Mouse (Mus musculus): ENCODE data around the gene Baat.
"Not testable (repeated sequence)": the region's sequence is repeated elsewhere in the genome, so short reads cannot be mapped to it uniquely, and the experiment has no call there.

Gene Baat

DNA sequence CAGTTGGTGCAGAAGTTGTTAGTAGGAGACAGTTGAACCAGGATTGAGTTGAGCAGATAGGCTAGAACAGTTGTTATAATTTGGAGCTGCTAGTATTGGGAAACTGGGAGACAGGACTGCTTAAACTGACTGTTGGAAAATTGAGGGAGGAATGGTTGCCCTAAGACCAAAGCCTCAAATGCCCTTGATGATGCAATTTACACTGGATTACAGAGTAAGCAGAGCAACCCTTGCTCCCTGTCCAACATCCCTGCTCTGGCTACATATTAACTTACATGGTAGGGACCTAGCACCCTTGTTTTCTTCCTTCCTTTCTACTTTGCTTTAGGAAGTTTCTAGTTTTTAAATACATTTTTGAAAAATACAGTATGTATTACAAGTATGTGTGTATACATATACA, 20.9 kb downstream of the Baat start:
- no peak for DNase-seq (ENCODE audit: low spot score)

DNA sequence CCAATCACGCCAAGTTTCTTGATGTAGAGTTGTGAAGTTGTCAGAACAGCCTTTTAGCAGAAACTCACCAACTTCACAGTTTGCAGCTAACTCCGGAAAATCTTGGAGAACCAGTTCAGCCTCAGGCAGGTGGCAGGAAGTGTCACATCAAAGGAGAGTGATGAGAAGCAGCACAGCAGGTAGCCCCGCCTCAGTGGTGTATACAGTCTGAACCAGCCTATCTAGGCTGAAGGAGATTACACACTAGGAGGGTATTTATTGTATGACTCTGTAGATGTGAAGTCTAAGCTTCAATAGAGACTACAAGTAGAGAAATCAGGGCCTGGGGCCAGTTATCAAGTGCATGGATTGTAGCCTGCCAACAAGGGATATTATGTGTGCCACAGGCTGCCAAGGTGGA, 25.5 kb downstream of the Baat start:
- no peak for DNase-seq (ENCODE audit: low spot score)

DNA sequence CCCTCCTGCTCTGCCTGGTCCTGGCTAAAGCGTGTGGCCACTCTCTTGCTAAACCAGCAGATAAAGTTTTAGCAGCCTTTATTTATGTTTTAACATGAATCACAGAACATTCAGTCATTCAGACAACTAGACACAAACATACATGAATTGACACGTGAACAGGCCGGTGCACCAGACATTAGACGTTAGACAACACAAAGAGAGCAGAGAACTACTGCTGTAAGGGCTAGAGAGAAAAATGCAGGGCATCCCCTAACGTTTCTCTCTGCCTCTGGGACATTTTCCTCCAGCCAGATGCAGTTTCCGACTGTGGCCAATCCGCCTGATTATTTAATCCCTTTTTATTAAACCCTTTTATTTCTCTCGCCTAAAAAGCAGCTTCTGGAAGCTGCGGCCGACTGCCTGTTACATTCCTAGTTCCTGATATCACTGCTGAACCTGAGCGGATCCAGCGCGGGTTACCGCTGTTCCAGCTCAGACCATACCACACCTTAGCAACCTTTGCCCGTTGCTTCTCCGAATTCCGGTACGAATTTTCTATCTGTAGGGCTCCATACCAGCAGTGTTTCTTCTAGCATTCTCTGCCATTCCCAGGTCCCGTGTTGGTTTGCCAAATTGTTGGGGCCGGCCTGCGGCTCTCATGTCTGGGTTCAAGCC, 26.1 kb downstream of the Baat start:
- no peak for DNase-seq (ENCODE audit: low spot score)

DNA sequence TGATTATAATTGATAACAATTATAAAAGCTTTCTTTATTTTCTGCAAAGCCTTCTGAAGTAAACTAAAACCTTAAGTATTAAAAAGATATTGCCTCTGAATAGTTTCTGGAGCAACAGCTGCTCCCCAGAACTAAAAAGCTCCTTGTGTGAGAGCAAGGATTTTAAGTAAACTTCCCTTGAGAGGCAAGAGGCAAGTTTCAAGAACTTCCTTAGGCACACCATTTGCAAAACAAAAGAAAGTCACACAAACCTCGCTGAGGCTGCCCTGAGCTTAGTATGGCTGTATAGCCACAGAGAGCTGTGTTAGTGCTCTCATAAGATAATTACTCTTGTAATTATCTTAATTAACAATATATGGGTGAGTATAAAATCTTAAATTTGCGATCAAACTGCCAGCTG, 27.3 kb downstream of the Baat start:
- DNase-seq (ENCODE audit: low spot score): not testable (repeated sequence)

DNA sequence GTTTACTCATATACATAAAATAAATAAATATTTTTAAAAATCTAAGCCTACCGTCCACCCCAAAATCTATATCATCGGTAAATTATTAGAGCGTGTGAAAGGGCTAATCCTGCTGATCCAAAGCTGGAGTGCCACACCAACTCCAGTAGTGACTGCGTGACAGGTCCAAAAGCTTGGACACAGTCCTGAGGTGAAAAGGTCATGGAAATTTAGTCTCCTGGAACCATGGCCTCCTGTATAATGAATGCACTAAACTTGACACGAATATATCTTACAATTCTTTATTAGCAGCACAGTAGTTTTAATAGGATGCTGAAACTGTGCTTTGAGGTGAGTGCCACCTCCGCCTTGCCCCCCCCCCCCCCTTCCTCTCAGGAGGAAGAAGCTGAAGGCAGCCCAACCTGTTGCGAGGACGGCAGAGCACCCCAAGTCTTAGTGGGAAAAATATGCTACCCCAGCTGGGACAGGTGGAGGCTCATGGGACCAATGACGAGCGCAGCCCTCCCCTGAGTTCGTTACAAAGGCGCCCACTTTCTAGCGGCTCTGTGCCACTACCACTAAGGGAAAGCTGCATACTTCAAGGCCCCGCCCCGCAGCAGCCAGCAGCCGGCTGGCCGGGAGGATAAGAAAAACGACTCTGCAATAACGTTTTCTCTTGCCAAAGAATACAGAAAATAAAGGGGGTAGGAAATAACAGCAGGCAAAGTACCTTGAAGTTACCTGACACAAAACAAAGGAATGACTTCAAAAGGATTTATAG, 28.1 kb downstream of the Baat start:
- DNase-seq (ENCODE audit: low spot score): no peak

DNA sequence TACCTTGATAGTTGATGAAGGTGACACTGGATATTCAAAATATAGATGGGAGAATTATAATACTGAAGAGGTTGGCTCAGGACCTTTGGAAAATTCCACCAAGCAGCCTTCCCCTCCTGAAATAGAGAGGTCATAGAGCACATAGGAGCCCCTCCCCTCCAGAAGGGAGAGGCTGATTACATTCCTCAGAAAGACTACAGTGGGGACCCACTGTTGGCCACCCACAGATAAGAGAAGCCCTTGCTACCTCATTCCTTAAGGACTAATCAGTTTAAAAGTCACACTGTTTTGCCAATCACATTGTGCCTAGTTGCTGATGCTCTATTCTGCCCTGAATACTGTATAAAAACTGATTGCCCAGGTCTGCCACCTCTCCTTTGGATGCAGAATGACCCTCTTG, 31.8 kb downstream of the Baat start:
- no peak for DNase-seq (ENCODE audit: low spot score)

DNA sequence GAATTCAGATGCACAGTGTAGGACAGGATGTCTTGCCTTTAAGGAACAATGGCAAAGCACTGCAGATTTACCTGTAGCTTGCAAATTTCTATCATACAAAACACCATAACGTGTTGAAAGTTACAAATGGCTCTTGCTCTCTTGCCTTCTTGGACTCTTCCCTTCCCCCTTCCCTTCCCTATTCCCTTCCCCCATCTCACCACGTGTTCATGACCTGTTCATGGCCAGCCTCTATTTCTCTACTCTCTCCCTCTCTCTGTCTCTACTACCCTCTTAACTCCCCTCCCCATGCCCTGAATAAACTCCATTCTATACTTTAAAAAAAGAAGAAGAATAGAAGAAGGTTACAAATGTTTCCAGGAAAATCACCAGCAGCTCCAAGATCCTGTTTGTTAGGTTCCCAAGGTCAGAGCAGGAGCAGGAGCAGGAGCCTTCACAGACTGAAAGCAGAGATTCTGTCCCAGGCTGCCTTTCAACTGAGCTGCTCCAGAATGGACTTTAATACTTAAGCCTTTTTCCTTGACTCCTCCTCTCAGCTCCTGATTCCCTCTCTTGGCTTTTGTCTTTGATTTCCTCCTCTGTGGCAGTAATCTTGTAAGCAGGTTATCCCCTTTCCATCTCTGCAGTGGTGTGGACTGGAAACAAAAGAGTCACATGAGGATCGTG, 32.8 kb downstream of the Baat start, which contains the start of gene Acnat1:
Acnat1 (minus strand) TSS at position 478 of the 666 bp plus-strand sequence.
- no peak for DNase-seq (ENCODE audit: low spot score)

DNA sequence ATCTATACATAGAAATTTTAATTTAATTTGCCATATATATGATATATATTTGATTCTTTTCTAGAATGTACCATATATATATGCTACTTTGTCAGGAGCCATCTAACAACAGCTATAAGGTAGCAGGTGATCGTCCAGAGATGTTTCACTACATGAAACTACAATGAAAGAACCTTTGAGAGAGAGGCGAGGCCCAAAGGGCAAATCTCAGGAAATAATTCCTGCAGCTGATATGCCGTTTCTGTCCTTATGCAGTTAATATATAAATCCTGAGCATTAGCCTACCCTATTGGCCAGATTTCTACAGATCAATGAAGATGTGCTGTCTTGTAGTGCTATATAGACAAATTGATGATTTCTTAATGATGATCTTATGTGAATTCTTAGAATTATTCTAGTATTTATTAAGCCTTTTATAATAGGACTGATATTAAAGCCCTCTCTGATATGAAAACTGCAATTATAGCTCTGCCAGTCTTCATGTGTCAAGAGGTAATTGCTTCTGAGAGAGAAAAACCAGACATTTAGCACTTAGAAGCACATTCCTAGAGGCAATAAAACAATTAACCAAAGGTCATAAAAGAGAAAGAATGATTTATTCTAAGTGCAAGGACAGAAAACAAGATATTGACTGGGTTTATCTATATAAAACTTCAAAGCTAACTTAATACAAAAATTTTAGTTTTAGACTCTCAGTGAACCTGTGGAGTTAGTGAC, 36.8 kb downstream of the Baat start:
- no peak for DNase-seq (ENCODE audit: low spot score)

DNA sequence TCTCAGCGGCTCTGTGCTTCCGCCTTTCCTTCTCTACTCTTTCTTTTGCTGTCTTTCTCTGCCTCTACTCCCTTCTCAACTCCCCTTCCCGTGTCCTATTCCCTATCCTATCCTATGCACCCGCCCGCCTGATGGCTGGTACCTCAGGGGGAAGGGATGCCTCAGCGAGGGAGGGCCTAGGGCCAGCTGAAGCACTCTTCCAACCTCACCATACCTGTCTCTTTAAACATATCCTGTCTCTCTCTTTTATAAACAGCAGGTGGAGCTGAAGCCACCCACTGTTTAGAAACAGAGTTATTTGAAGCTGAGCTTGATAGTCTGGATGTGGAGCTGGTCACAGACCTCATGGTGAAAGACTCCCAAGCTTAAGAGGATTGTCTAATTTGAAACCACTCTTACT, 39.0 kb downstream of the Baat start:
- DNase-seq (ENCODE audit: low spot score): no peak

DNA sequence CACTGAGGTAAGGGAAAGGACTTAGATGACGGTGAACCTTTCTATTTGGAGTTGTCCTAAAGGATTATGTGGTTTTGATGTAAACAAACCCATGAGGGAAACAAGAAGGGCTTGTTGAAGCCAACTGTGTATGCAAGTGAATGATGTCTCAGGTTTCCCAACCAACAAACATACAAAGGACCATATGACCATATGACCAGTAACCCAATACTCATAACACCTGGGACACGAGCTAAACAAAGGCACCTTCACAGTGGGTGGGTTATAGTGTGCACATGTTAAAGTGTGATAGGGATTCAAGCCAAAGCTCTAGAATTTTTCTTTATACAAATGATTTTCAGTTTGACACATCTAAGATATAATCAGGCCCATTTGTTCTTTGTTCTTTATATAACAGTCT, 50.2 kb downstream of the Baat start:
- DNase-seq (ENCODE audit: low spot score): no peak

DNA sequence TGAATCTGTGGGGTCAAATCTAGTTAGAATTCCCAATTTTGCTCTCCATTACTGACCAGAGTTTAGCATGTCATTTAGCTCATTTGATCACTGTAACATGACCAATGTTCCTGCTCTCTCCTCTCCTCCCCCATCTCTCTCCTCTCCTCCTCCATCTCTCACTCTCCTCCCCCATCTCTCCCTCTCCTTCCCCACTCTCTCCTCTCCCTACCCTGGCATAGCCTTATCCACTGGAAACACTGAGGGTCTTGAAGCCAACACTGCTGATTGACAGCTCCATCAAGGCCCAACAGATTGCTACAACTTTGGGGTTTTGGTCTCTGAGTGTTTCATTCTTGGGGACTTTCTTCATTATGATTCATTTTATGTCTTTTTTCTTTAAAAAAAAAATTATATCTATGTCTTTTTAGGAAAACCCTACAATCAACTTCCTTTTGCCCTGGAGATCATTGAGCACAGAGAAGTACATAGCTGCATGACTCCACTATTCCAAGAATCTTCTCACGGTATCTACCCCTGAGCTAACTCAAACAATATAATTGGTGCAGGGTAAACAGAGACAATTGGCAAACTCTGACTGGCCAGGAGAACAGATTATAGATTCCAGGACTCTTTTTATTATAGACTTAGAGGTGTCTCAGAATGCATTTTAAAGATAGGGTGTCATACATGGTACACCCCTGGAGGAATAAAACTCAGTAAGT, 54.4 kb downstream of the Baat start:
- DNase-seq (ENCODE audit: low spot score): no peak

DNA sequence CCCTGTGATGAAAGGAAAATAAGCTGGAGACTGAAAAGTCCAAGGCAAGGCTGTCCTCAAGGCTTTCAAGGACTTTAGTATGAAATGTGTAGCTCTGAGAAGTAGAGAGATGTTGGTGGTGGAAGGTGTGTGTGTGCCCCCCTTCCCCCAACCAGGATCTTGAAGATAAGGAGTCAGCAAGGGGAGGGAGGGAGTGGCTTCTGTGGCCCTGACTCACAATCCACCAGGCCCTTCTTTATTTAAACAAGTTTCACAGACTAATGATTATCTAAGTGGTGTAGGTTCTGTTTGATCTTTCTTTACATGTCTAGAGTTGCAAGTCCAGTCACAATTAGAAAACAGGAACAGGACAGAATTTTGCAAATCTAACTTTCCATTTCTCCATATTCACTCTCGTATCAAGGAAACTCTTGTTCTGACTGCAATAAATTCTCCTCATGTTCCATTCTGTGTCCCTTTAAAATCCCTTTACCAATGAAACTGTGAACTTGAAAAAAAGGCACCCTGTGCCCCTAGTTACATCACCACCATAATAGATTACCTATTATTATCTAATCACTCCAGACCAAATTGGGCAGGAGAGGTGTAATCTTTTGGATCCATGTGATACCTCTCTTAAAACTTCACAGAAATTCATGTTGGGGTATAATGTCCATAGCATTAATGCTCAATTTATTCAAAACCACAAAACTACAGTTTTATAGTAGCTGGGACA, 55.1 kb downstream of the Baat start:
- DNase-seq (ENCODE audit: low spot score): not testable (repeated sequence)

Data from ovary, postnatal 14 days (tissue).